Mouse (Mus musculus): ENCODE data around the gene Olfr1087.
"Not testable (repeated sequence)": the region's sequence is repeated elsewhere in the genome, so short reads cannot be mapped to it uniquely, and the experiment has no call there.

Gene Olfr1087

DNA sequence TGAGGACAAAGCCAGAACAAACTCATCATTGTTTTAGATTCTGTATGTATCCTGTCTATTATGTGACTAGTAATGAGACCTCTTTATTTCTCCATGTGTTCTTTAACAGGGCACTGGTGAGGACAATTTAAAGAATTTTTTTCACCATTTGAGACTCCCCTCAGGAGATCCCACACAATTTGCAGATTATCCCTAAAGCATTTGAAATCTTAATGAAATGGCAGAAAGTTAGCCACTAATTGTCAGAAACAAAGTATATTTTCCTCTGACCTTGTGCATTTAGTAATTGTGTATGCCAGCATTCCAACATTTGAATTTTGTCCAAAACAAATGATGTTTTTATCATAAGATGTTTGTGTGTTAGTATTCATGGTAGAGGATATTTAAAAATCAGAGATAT, at the start of gene Olfr1087:
TSS of gene Olfr1087 (minus strand) at position 101 of the 400 bp plus-strand sequence.
- DNase-seq (ENCODE audit: low spot score) = no peak

DNA sequence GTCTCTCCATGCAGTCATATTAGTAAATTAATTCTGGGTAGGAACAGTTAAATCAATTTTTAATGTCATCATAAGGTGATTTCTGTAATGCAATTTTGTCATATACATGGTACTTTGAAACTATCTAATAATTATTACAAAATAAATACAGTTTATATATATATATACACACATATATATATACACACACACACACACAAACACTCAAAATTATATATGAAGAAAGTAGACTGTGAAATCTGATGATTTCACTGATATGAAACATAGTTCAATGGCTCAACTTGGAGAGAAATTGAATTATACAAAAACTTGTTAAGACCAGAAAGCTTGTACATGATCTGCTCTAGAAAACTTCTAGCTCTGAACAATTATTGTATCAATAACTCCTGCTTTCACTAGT, 35.4 kb upstream of the Olfr1087 start, which contains the start of gene Olfr1089:
TSS of gene Olfr1089 (minus strand) at position 101 of the 400 bp plus-strand sequence.
- no peak for DNase-seq (ENCODE audit: low spot score)

DNA sequence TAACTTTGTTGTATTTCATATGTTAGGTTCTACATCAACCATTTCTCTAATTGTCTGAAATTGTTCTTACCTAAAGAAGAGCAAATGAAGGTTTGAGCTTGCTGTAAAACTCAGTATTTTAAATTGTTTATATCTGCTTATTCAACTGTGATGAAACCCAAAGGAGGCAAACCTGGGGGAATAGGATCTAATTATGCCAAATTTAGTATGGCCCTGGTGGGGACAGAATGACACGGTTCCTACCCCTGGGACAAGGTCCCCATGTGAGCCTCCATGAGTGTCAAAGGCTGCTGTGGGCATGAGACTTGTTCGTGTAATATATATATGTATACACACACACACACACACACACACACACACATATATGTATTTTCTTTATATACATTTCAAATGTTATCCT, 18.2 kb downstream of the Olfr1087 start, which contains the start of gene Olfr1086:
TSS of gene Olfr1086 (minus strand) at position 101 of the 400 bp plus-strand sequence.
- no peak for DNase-seq (ENCODE audit: low spot score)

DNA sequence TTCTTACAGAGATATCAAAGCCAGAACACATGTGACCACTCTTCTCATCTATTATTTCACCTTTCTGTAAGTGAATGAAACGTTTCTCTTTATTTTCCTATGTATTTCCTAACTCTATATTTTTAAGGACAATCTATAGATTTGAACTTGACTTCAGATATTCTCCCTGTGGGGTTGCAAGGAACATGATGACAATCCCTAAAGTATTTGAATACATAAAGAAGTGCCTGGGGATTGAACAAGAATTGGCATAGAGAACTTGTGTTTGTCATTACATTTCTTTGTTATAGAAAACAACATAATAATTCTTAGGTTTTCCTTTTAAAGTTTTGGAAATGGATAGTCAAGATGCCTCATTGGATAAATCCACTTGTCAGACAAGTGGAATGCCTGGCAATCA, 36.3 kb downstream of the Olfr1087 start, which contains the start of gene Olfr1085:
TSS of gene Olfr1085 (minus strand) at position 101 of the 400 bp plus-strand sequence.
- DNase-seq (ENCODE audit: low spot score) = no peak

DNA sequence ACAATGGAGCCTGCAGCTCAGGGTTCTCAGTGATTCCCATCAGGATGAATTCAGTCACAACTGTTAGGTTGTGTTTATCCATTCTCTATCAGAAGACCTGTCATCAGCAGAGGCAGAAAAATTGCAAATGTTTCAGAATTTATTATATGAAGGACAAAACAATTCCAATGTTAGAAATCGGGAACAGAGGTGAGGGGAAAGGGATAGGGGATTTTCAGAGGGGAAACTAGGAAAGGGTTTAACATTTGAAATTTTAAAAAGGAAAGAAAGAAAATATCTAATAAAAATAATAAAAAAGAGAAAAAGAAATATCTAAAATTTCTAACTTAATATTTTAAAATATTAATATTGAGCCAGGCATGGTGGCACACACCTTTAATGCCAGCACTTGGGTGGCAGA, 58.6 kb downstream of the Olfr1087 start, which contains the start of gene Olfr1084:
TSS of gene Olfr1084 (minus strand) at position 101 of the 400 bp plus-strand sequence.
- DNase-seq (ENCODE audit: low spot score) = not testable (repeated sequence)
